Mouse (Mus musculus) heart, embryonic 14.5 days (tissue): Measurements from ENCODE around the gene Zdhhc7. TPM values are rescaled to one million over a fixed set of nuclear protein-coding genes. Genes with fewer than 3 reads are reported as not detected.
A peak's percentile ranks its signal among the peaks of the same experiment; 100 is the strongest.

Experiments
- ATAC-seq: fragments of 200-750 bp; cut with Nextera tagmentation; 2 replicates; pipeline ENCODE4 v1.8.0; 2017; ENCODE audit warnings: low read depth, moderate TSS enrichment; ENCODE audit not compliant: insufficient number of reproducible peaks, insufficient read depth, low FRiP score
- H3K27ac ChIP-seq, 2 experiments: fragments of 200-500 bp in 1 of 2; fragments of 300-500 bp in 1 of 2; sonication (generic) in 1 of 2; replicated peaks in 1 of 2; 2 replicates each; pipeline ENCODE4 v1.5.1; 2012 to 2014; ENCODE audit warnings: low read depth in 2 of 2, low read length in 2 of 2, control low read depth in 1 of 2, mild to moderate bottlenecking in 1 of 2, mixed read lengths in 1 of 2; ENCODE audit not compliant: control insufficient read depth in 1 of 2, insufficient read depth in 1 of 2
- H3K27me3 ChIP-seq: fragments of 300-500 bp; sonication (generic); 2 replicates; pipeline ENCODE4 v1.6.1; 2014; ENCODE audit warnings: mild to moderate bottlenecking, low read length, control low read depth; ENCODE audit not compliant: control insufficient read depth, insufficient read depth
- H3K36me3 ChIP-seq: fragments of 300-500 bp; sonication (generic); 2 replicates; pipeline ENCODE4 v1.6.1; 2014; ENCODE audit warnings: mild to moderate bottlenecking, control low read depth, low read length, mixed read lengths; ENCODE audit not compliant: control insufficient read depth, insufficient read depth
- H3K4me1 ChIP-seq, 2 experiments: fragments of 200-500 bp in 1 of 2; fragments of 300-500 bp in 1 of 2; sonication (generic) in 1 of 2; 2 replicates each; pipeline ENCODE4 v1.6.1; 2012 to 2014; ENCODE audit warnings: low read length in 2 of 2, control low read depth in 1 of 2, mixed read lengths in 1 of 2; ENCODE audit not compliant: control insufficient read depth in 2 of 2, insufficient read depth in 2 of 2
- H3K4me2 ChIP-seq: fragments of 300-500 bp; sonication (generic); 2 replicates; pipeline ENCODE4 v1.6.1; 2014; ENCODE audit warnings: mild to moderate bottlenecking, low read length
- H3K4me3 ChIP-seq, 2 experiments: fragments of 200-500 bp in 1 of 2; fragments of 300-500 bp in 1 of 2; sonication (generic) in 1 of 2; 2 replicates each; pipeline ENCODE4 v1.5.1; 2012 to 2014; ENCODE audit warnings: low read length in 2 of 2, mild to moderate bottlenecking in 2 of 2, control low read depth in 1 of 2, low read depth in 1 of 2, moderate library complexity in 1 of 2; ENCODE audit not compliant: control insufficient read depth in 1 of 2, insufficient read depth in 1 of 2
- H3K9ac ChIP-seq: fragments of 300-500 bp; sonication (generic); 2 replicates; pipeline ENCODE4 v1.6.1; 2014; ENCODE audit warnings: mild to moderate bottlenecking, low read length
- H3K9me3 ChIP-seq: fragments of 300-500 bp; sonication (generic); 2 replicates; pipeline ENCODE4 v1.6.1; 2016; ENCODE audit warnings: low read length, control low read depth; ENCODE audit not compliant: control insufficient read depth
- WGBS: fragments of 180-500 bp; shearing (Covaris S2); extraction: QIAGEN DNeasy Blood & Tissue Kit; methylation state at CpG from one replicate; pipeline ENCODE4 v1.1.7; 2014; 5-methylcytosine and 5-hydroxymethylcytosine counted together
- polyA plus RNA-seq: library from polyadenylated mRNA; unstranded; fragments of >200 nt; fragmentation: Nextera tagmentation; extraction: Ambion mirVana; gene quantifications from 2 replicates; pipeline ENCODE4 v1.2.1, GENCODE M21; 2014

Gene Zdhhc7
- polyA plus RNA-seq, 1 experiment from 2014 or later, result 29.7 TPM

- Histone ChIP-seq H3K27me3 (no peaks in the 10 kb centered on the region), H3K36me3 (no peaks in the 10 kb centered on the region), H3K4me3 (peak within 1 kb of the TSS; percentile 72 to 89), H3K9me3 (no peaks in the 10 kb centered on the region), H3K4me2 (peak within 1 kb of the TSS; percentile 94), H3K27ac (peak within 1 kb of the TSS; percentile 72 to 94), H3K4me1 (peaks cover 13 to 25% of the 10 kb centered on the region in 2 experiments), H3K9ac (peak within 1 kb of the TSS; percentile 85)
- under 1% methylated on average over 61 of the region's 61 CpGs for WGBS
- ATAC-seq, result peak; percentile 96
These were observed 12.5 kb upstream of the Zdhhc7 start, which contains the start of gene 6430548M08Rik for GRCm38 (mm10) chr8:120113758-120114255. Gene 6430548M08Rik (plus strand): TSS chr8:120114152.

GRCm38 (mm10) chr8:120113306-120113705, 12.0 kb upstream of the Zdhhc7 start:
- WGBS, result 2% methylated on average over 10 of the region's 10 CpGs
- Histone ChIP-seq H3K36me3 (no peaks in the 10 kb centered on the region), H3K4me3 (peak overlapping the region; percentile 45 to 89), H3K9ac (peak overlapping the region; percentile 77), H3K4me1 (peaks cover 9 to 20% of the 10 kb centered on the region in 2 experiments), H3K27ac (peak overlapping the region; percentile 72 to 94), H3K9me3 (no peaks in the 10 kb centered on the region), H3K27me3 (no peaks in the 10 kb centered on the region), H3K4me2 (peak overlapping the region; percentile 94)
- ATAC-seq, result peak; percentile 10

GRCm38 (mm10) chr8:120112535-120112934, 11.3 kb upstream of the Zdhhc7 start:
- no peak overlapping the region for H3K4me3 ChIP-seq
- WGBS, result 75% methylated on average over 5 of the region's 5 CpGs
- H3K9me3 ChIP-seq, result no peaks in the 10 kb centered on the region
- H3K27ac ChIP-seq, result no peak overlapping the region
- no peaks in the 10 kb centered on the region for H3K27me3 ChIP-seq
- H3K4me1 ChIP-seq, result peaks cover 6 to 13% of the 10 kb centered on the region in 2 experiments
- ATAC-seq, result no peak
- no peaks in the 10 kb centered on the region for H3K36me3 ChIP-seq
- H3K4me2 ChIP-seq, result peak overlapping the region; percentile 94; the same call in 1 of the 2 replicates
- no peak overlapping the region for H3K9ac ChIP-seq

GRCm38 (mm10) chr8:120111382-120111781, 10.1 kb upstream of the Zdhhc7 start:
- no peak overlapping the region for H3K4me2 ChIP-seq
- no peaks in the 10 kb centered on the region for H3K36me3 ChIP-seq
- no peak overlapping the region for H3K4me3 ChIP-seq
- H3K27me3 ChIP-seq, result no peaks in the 10 kb centered on the region
- H3K4me1 ChIP-seq, result peaks cover 3 to 15% of the 10 kb centered on the region in 2 experiments
- H3K27ac ChIP-seq, result no peak overlapping the region
- ATAC-seq, result no peak
- no peaks in the 10 kb centered on the region for H3K9me3 ChIP-seq
- 64% methylated on average over 4 of the region's 4 CpGs for WGBS
- H3K9ac ChIP-seq, result no peak overlapping the region

DNA sequence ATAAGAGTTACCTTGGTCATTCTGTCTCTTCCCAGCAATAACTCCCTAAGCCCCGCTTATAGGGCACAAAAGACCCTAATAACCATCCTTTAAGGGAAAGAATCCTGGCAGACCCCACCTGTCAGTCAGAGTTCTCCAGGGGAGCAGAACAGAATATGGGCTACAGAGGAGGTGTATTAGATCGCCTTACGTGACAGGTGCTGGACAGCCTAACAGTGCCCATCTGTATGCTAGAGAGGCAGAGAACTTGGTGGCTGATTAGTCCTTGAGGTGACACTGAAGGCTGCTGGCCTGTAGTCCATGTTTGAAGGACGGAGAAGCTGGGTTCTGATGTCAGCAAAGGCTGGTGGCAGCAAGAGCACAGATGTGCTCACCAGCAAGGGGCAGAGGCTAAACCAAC, 9.7 kb upstream of the Zdhhc7 start:
- ATAC-seq, result no peak
- H3K9me3 ChIP-seq, result no peaks in the 10 kb centered on the region
- H3K4me1 ChIP-seq, result peaks cover 6 to 13% of the 10 kb centered on the region in 2 experiments
- H3K36me3 ChIP-seq, result no peaks in the 10 kb centered on the region
- H3K9ac ChIP-seq, result no peak overlapping the region
- no peak overlapping the region for H3K27ac ChIP-seq
- H3K4me3 ChIP-seq, result no peak overlapping the region
- 73% methylated on average over 4 of the region's 4 CpGs for WGBS
- no peaks in the 10 kb centered on the region for H3K27me3 ChIP-seq
- no peak overlapping the region for H3K4me2 ChIP-seq

GRCm38 (mm10) chr8:120109149-120109548, 7.9 kb upstream of the Zdhhc7 start:
- WGBS, result 50% methylated on average over 3 of the region's 3 CpGs
- H3K4me2 ChIP-seq, result no peak overlapping the region
- H3K4me1 ChIP-seq, result peaks cover 6 to 13% of the 10 kb centered on the region in 2 experiments
- H3K4me3 ChIP-seq, result no peak overlapping the region
- no peak overlapping the region for H3K27ac ChIP-seq
- H3K9me3 ChIP-seq, result no peaks in the 10 kb centered on the region
- H3K27me3 ChIP-seq, result no peaks in the 10 kb centered on the region
- H3K9ac ChIP-seq, result no peak overlapping the region
- no peaks in the 10 kb centered on the region for H3K36me3 ChIP-seq
- ATAC-seq, result no peak

DNA sequence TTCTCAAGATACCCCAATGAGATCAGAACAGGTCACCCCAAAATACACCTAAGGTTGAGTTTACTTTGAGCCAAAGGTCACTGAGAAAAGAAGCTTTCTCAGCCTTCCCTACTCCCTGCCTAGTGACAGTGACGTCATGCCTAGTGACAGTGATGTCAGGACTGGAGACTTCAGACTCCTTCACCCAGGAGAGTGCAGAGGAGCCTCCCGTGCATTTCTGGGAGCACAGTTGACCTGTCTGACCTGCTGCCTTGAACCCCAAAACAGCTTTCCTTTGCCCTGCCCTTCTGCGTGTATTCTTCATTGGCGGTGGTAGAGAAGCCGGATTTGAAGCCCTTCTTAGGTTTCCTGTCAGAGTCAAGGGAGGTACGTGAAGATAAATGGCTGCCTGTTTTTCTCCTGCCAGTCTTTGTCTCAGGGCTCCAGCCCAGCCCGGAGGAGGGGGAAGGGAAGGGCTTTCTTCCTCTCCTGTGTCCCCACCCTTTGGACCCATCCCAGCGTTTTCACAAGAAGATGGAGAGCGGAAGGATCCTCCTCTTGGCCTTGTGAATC, 3.5 kb upstream of the Zdhhc7 start:
- Histone ChIP-seq H3K4me1 (peaks cover 8 to 26% of the 10 kb centered on the region in 2 experiments), H3K4me3 (no peak overlapping the region), H3K9ac (no peak overlapping the region), H3K27ac (peak overlapping the region; percentile 54 to 59; a peak in 3 of 4 replicates), H3K27me3 (no peaks in the 10 kb centered on the region), H3K36me3 (no peaks in the 10 kb centered on the region), H3K4me2 (0 out of 2 replicates have a peak overlapping the region, but pooled peaks have one; percentile 8), H3K9me3 (no peaks in the 10 kb centered on the region)
- WGBS, result 59% methylated on average over 9 of the region's 9 CpGs
- ATAC-seq, result no peak; the same call in 1 of the 2 replicates
